Mouse (Mus musculus): ENCODE data around the gene Hist1h2aa.

The Hist1h2aa gene

GRCm38 (mm10) chr13:23934211-23934520 is at the start of gene Hist1h2aa:
TSS of gene Hist1h2aa (plus strand) at chr13:23934462.
- DNase-seq (ENCODE audit: low read depth, low spot score): no peak

GRCm38 (mm10) chr13:23885540-23885939 is 48.7 kb upstream of the Hist1h2aa start:
- DNase-seq (ENCODE audit: low read depth, low spot score): no peak

GRCm38 (mm10) chr13:23887026-23887725 is 47.1 kb upstream of the Hist1h2aa start:
- DNase-seq (ENCODE audit: low read depth, low spot score): no peak

GRCm38 (mm10) chr13:23889011-23889605 is 45.2 kb upstream of the Hist1h2aa start:
- no peak for DNase-seq (ENCODE audit: low read depth, low spot score)

- DNase-seq (ENCODE audit: low read depth, low spot score): no peak
These were observed 41.5 kb upstream of the Hist1h2aa start for GRCm38 (mm10) chr13:23892592-23893268.

- no peak for DNase-seq (ENCODE audit: low read depth, low spot score)
These were observed 41.0 kb upstream of the Hist1h2aa start for GRCm38 (mm10) chr13:23893269-23893593.

GRCm38 (mm10) chr13:23898242-23898641 is 36.0 kb upstream of the Hist1h2aa start:
- no peak for DNase-seq (ENCODE audit: low read depth, low spot score)

- DNase-seq (ENCODE audit: low read depth, low spot score): no peak
These were observed 27.4 kb upstream of the Hist1h2aa start for GRCm38 (mm10) chr13:23906906-23907305.

GRCm38 (mm10) chr13:23910121-23910520 is 24.1 kb upstream of the Hist1h2aa start:
- no peak for DNase-seq (ENCODE audit: low read depth, low spot score)

- no peak for DNase-seq (ENCODE audit: low read depth, low spot score)
These were observed 22.9 kb upstream of the Hist1h2aa start for GRCm38 (mm10) chr13:23911335-23911734.

GRCm38 (mm10) chr13:23913791-23914306 is 20.4 kb upstream of the Hist1h2aa start:
- DNase-seq (ENCODE audit: low read depth, low spot score): no peak

GRCm38 (mm10) chr13:23914376-23915167 is 19.7 kb upstream of the Hist1h2aa start, which contains the start of gene Slc17a4:
TSS of gene Slc17a4 (minus strand) at chr13:23915009.
- DNase-seq (ENCODE audit: low read depth, low spot score): no peak

GRCm38 (mm10) chr13:23916132-23916531 is 18.1 kb upstream of the Hist1h2aa start:
- DNase-seq (ENCODE audit: low read depth, low spot score): no peak

GRCm38 (mm10) chr13:23917674-23918073 is 16.6 kb upstream of the Hist1h2aa start:
- no peak for DNase-seq (ENCODE audit: low read depth, low spot score)

GRCm38 (mm10) chr13:23925792-23926191 is 8.5 kb upstream of the Hist1h2aa start:
- no peak for DNase-seq (ENCODE audit: low read depth, low spot score)

- no peak for DNase-seq (ENCODE audit: low read depth, low spot score)
These were observed 5.6 kb upstream of the Hist1h2aa start for GRCm38 (mm10) chr13:23928637-23929036.

- no peak for DNase-seq (ENCODE audit: low read depth, low spot score)
These were observed 3.8 kb upstream of the Hist1h2aa start for GRCm38 (mm10) chr13:23930461-23930860.

GRCm38 (mm10) chr13:23930904-23931303 is 3.4 kb upstream of the Hist1h2aa start:
- DNase-seq (ENCODE audit: low read depth, low spot score): no peak

- no peak for DNase-seq (ENCODE audit: low read depth, low spot score)
These were observed 646 bp upstream of the Hist1h2aa start, which contains the start of gene Hist1h2ba for GRCm38 (mm10) chr13:23933421-23934210. TSS of gene Hist1h2ba (minus strand) at chr13:23934156.

GRCm38 (mm10) chr13:23938699-23939098 is 4.4 kb downstream of the Hist1h2aa start:
- no peak for DNase-seq (ENCODE audit: low read depth, low spot score)

- no peak for DNase-seq (ENCODE audit: low read depth, low spot score)
These were observed 6.0 kb downstream of the Hist1h2aa start for GRCm38 (mm10) chr13:23940291-23940690.
